Mouse (Mus musculus) stomach, postnatal 0 days (tissue): ENCODE measurements around the gene Ms4a4c.

ENCODE experiments used
- CTCF ChIP-seq: IDR thresholded peaks from 2 replicates; pipeline ENCODE4 v1.5.1; 2016; ENCODE audit warnings: antibody characterized with exemption, low read depth, mild to moderate bottlenecking, moderate library complexity
- EP300 ChIP-seq: optimal IDR thresholded peaks from 2 replicates; pipeline ENCODE3; 2016; ENCODE audit warnings: antibody characterized with exemption

GRCm38 (mm10) chr19:11376399-11376798 lies 28.2 kb upstream of the Ms4a4c start:
- TF ChIP-seq CTCF (no peak), EP300 (no peak)
